Mouse (Mus musculus) lung, adult 2 months (tissue): ENCODE results near the gene Lbhd1.

Experiments used
- CTCF ChIP-seq: fragments of 200-500 bp; IDR thresholded peaks from 2 replicates; pipeline ENCODE4 v1.5.1; 2011; ENCODE audit warnings: mild to moderate bottlenecking, low read length, control low read depth; ENCODE audit not compliant: insufficient read depth
- POLR2A ChIP-seq: fragments of 200-500 bp; IDR thresholded peaks from 2 replicates; pipeline ENCODE4 v1.6.1; 2011; ENCODE audit warnings: low read depth, mild to moderate bottlenecking, control low read depth, low read length, borderline replicate concordance; ENCODE audit errors: extremely low read depth

- TF ChIP-seq CTCF (no peak), POLR2A (no peak)
Observed at GRCm38 (mm10) chr19:8838041-8838730, 45.3 kb upstream of the Lbhd1 start.
